8 mouse cellular contexts compared by ENCODE assay signal in genomic region chr14:31656857-31657645, GRCm38 (mm10). TPM values are rescaled to one million over a fixed set of nuclear protein-coding genes. Genes with fewer than 3 reads are reported as not detected.
DNase-seq lines count a peak whose midpoint lies in the region; ATAC-seq and TF ChIP-seq lines count a peak whose summit lies in the region.

No protein-coding gene starts in this region.

- no peaks in the 10 kb centered on the region for H3K27me3 ChIP-seq in midbrain, embryonic 10.5 days (ENCODE audit: low read depth, poor library complexity, severe bottlenecking)
- H3K27me3 ChIP-seq in midbrain, embryonic 16.5 days (ENCODE audit: control insufficient read depth, insufficient read depth, low read depth, low read length), result no peaks in the 10 kb centered on the region
- H3K27me3 ChIP-seq in embryonic facial prominence, embryonic 10.5 days (replicated peaks; ENCODE audit: low read depth, poor library complexity, severe bottlenecking), result no peaks in the 10 kb centered on the region
- H3K27me3 ChIP-seq in heart, postnatal 0 days (ENCODE audit: control insufficient read depth, insufficient read depth, low read length), result no peaks in the 10 kb centered on the region
- no peaks in the 10 kb centered on the region for H3K27me3 ChIP-seq in midbrain, embryonic 13.5 days

- intact Hi-C loops in left cerebral cortex, postnatal 10 days (cut with DNase I), result loop anchor here (1.0 to 10.0 kb wide), 3 partner anchors 133 to 420 kb away; no protein-coding TSS in a partner anchor

- H3K4me1 ChIP-seq in midbrain, embryonic 10.5 days, result peaks cover 18% of the 10 kb centered on the region
- H3K4me1 ChIP-seq in midbrain, embryonic 16.5 days (ENCODE audit: control insufficient read depth, insufficient read depth, low read length), result peaks cover 2% of the 10 kb centered on the region; the same call in 1 of the 2 replicates
- peaks cover 43% of the 10 kb centered on the region for H3K4me1 ChIP-seq in embryonic facial prominence, embryonic 10.5 days
- H3K4me1 ChIP-seq in heart, postnatal 0 days (ENCODE audit: control insufficient read depth, insufficient read depth), result peaks cover 37% of the 10 kb centered on the region
- peaks cover 15% of the 10 kb centered on the region for H3K4me1 ChIP-seq in midbrain, embryonic 13.5 days (replicated peaks)

- H3K4me3 ChIP-seq in midbrain, embryonic 10.5 days, result no peak overlapping the region
- H3K4me3 ChIP-seq in midbrain, embryonic 16.5 days (ENCODE audit: low read depth, low read length), result no peak overlapping the region
- no peak overlapping the region for H3K4me3 ChIP-seq in embryonic facial prominence, embryonic 10.5 days
- no peak overlapping the region for H3K4me3 ChIP-seq in heart, postnatal 0 days (ENCODE audit: low read depth, low read length)
- H3K4me3 ChIP-seq in midbrain, embryonic 13.5 days (replicated peaks), result no peak overlapping the region

- peak; percentile 64 for DNase-seq in midbrain, embryonic 10.5 days (ENCODE audit: low spot score)
- DNase-seq in adrenal gland, adult 2 months, result peak; percentile 66
- DNase-seq in embryonic facial prominence, embryonic 10.5 days (ENCODE audit: low spot score), result peak; percentile 75
- DNase-seq in heart, postnatal 0 days (ENCODE audit: low spot score), result peak; percentile 75
- peak; percentile 73 for DNase-seq in left cerebral cortex, postnatal 10 days (ENCODE audit: extremely low spot score in 1 of 2, low spot score in 2 of 2)
- DNase-seq in testis, postnatal 10 days (ENCODE audit: low spot score), result peak; percentile 83

- no peak overlapping the region for H3K27ac ChIP-seq in midbrain, embryonic 10.5 days (replicated peaks)
- no peak overlapping the region for H3K27ac ChIP-seq in midbrain, embryonic 16.5 days (ENCODE audit: low read length)
- H3K27ac ChIP-seq in embryonic facial prominence, embryonic 10.5 days (replicated peaks), result peak overlapping the region; percentile 63; the same call in 1 of the 2 replicates
- peak overlapping the region; percentile 92 for H3K27ac ChIP-seq in heart, postnatal 0 days (ENCODE audit: low read depth)
- H3K27ac ChIP-seq in midbrain, embryonic 13.5 days, result no peak overlapping the region

- WGBS in midbrain, embryonic 10.5 days, result 50% methylated on average over 5 of the region's 5 CpGs
- 42% methylated on average over 5 of the region's 5 CpGs for WGBS in midbrain, embryonic 16.5 days
- 45% methylated on average over 5 of the region's 5 CpGs for WGBS in embryonic facial prominence, embryonic 10.5 days
- 21% methylated on average over 5 of the region's 5 CpGs for WGBS in heart, postnatal 0 days
- 45% methylated on average over 5 of the region's 5 CpGs for WGBS in midbrain, embryonic 13.5 days

- no peak overlapping the region for H3K4me2 ChIP-seq in midbrain, embryonic 16.5 days (ENCODE audit: low read length)
- peak overlapping the region; percentile 39 for H3K4me2 ChIP-seq in heart, postnatal 0 days (ENCODE audit: low read depth, low read length)
- no peak overlapping the region for H3K4me2 ChIP-seq in midbrain, embryonic 13.5 days (replicated peaks)

- peak; percentile 89 for TF ChIP-seq CTCF in heart, postnatal 0 days (IDR thresholded peaks at IDR 0.05; ENCODE audit: low read depth)

- no peak overlapping the region for H3K9ac ChIP-seq in midbrain, embryonic 16.5 days (ENCODE audit: low read depth, low read length)
- no peak overlapping the region for H3K9ac ChIP-seq in heart, postnatal 0 days (replicated peaks; ENCODE audit: low read depth, low read length)
- H3K9ac ChIP-seq in midbrain, embryonic 13.5 days (replicated peaks), result no peak overlapping the region

- ATAC-seq in midbrain, embryonic 16.5 days, result no peak
- ATAC-seq in heart, postnatal 0 days (ENCODE audit: insufficient read depth, low read depth), result no peak
- ATAC-seq in midbrain, embryonic 13.5 days, result peak; percentile 40; the same call in 1 of the 2 replicates

- no peak for TF ChIP-seq EP300 in heart, postnatal 0 days (IDR thresholded peaks at IDR 0.05; ENCODE audit: low read depth)

- no peaks in the 10 kb centered on the region for H3K36me3 ChIP-seq in midbrain, embryonic 10.5 days
- H3K36me3 ChIP-seq in midbrain, embryonic 16.5 days (ENCODE audit: control insufficient read depth, insufficient read depth, low read length), result no peaks in the 10 kb centered on the region
- H3K36me3 ChIP-seq in embryonic facial prominence, embryonic 10.5 days (replicated peaks), result no peaks in the 10 kb centered on the region
- no peaks in the 10 kb centered on the region for H3K36me3 ChIP-seq in heart, postnatal 0 days (replicated peaks; ENCODE audit: control insufficient read depth, insufficient read depth, low read length)
- no peaks in the 10 kb centered on the region for H3K36me3 ChIP-seq in midbrain, embryonic 13.5 days

- H3K9me3 ChIP-seq in midbrain, embryonic 10.5 days (replicated peaks), result no peaks in the 10 kb centered on the region
- H3K9me3 ChIP-seq in midbrain, embryonic 16.5 days (replicated peaks; ENCODE audit: control insufficient read depth, low read length, poor library complexity, severe bottlenecking), result no peaks in the 10 kb centered on the region
- H3K9me3 ChIP-seq in embryonic facial prominence, embryonic 10.5 days, result no peaks in the 10 kb centered on the region
- no peaks in the 10 kb centered on the region for H3K9me3 ChIP-seq in heart, postnatal 0 days (replicated peaks; ENCODE audit: control insufficient read depth, low read length)
- H3K9me3 ChIP-seq in midbrain, embryonic 13.5 days, result no peaks in the 10 kb centered on the region

RNA-seq across cellular contexts. Expression of gene Hacl1, which starts 16.0 kb away (rescaled TPM):
- polyA plus RNA-seq in midbrain, embryonic 10.5 days (2016; fragmentation: Nextera tagmentation; extraction: Ambion mirVana), result 7.2 and 9.5 TPM in 2 replicates
- 8.6 and 10.6 TPM in 2 replicates for polyA plus RNA-seq in midbrain, embryonic 16.5 days (2015; fragmentation: Nextera tagmentation; extraction: Ambion mirVana)
- 10 to 100 TPM; 38.9 to 67.1 TPM for total RNA-seq in adrenal gland, adult 2 months (2021)
- polyA plus RNA-seq in adrenal gland, adult 2 months (2012; rRNA removed), result 10.8 and 15.2 TPM in 2 replicates
- 7.8 and 8.2 TPM in 2 replicates for polyA plus RNA-seq in embryonic facial prominence, embryonic 10.5 days (2016; fragmentation: Nextera tagmentation; extraction: Ambion mirVana)
- 22.4 and 25.5 TPM in 2 replicates for total RNA-seq in heart, postnatal 0 days (2014; rRNA removed; ENCODE audit: low replicate concordance)
- 9.2 and 12.2 TPM in 2 replicates for polyA plus RNA-seq in heart, postnatal 0 days (2015; fragmentation: Nextera tagmentation; extraction: Ambion mirVana)
- total RNA-seq in left cerebral cortex, postnatal 10 days (2021), result 1 to 10 TPM; 6.4 to 7.8 TPM
- polyA plus RNA-seq in midbrain, embryonic 13.5 days (2015; fragmentation: Nextera tagmentation; extraction: Ambion mirVana), result 7.5 and 8.6 TPM in 2 replicates

RNA-seq across cellular contexts. Expression of gene Btd, which starts 16.2 kb away (rescaled TPM):
- polyA plus RNA-seq in midbrain, embryonic 10.5 days (2016; fragmentation: Nextera tagmentation; extraction: Ambion mirVana), result 15.5 and 16.4 TPM in 2 replicates
- 15.0 and 17.2 TPM in 2 replicates for polyA plus RNA-seq in midbrain, embryonic 16.5 days (2015; fragmentation: Nextera tagmentation; extraction: Ambion mirVana)
- total RNA-seq in adrenal gland, adult 2 months (2021), result 10 to 100 TPM; 55.6 to 63.4 TPM
- polyA plus RNA-seq in adrenal gland, adult 2 months (2012; rRNA removed), result 45.8 and 46.2 TPM in 2 replicates
- polyA plus RNA-seq in embryonic facial prominence, embryonic 10.5 days (2016; fragmentation: Nextera tagmentation; extraction: Ambion mirVana), result 14.8 and 15.2 TPM in 2 replicates
- total RNA-seq in heart, postnatal 0 days (2014; rRNA removed; ENCODE audit: low replicate concordance), result 29.0 and 43.1 TPM in 2 replicates
- polyA plus RNA-seq in heart, postnatal 0 days (2015; fragmentation: Nextera tagmentation; extraction: Ambion mirVana), result 14.6 and 15.0 TPM in 2 replicates
- total RNA-seq in left cerebral cortex, postnatal 10 days (2021), result 1 to 10 TPM; 7.4 to 9.9 TPM
- 13.6 and 14.8 TPM in 2 replicates for polyA plus RNA-seq in midbrain, embryonic 13.5 days (2015; fragmentation: Nextera tagmentation; extraction: Ambion mirVana)

RNA-seq across cellular contexts. Expression of gene Gm49387, which starts 16.4 kb away (rescaled TPM):
- 0.12 and 1.4 TPM in 2 replicates for polyA plus RNA-seq in midbrain, embryonic 10.5 days (2016; fragmentation: Nextera tagmentation; extraction: Ambion mirVana)
- not detected in 2 replicates for polyA plus RNA-seq in midbrain, embryonic 16.5 days (2015; fragmentation: Nextera tagmentation; extraction: Ambion mirVana)
- total RNA-seq in adrenal gland, adult 2 months (2021), result 1 to 10 TPM in 1 of 2 experiments, not detected in 1; 2.3 TPM
- 1.9 TPM in 1 of 2 replicates, not detected in the other for polyA plus RNA-seq in adrenal gland, adult 2 months (2012; rRNA removed)
- polyA plus RNA-seq in embryonic facial prominence, embryonic 10.5 days (2016; fragmentation: Nextera tagmentation; extraction: Ambion mirVana), result 0.39 and 0.48 TPM in 2 replicates
- not detected in 2 replicates for total RNA-seq in heart, postnatal 0 days (2014; rRNA removed; ENCODE audit: low replicate concordance)
- polyA plus RNA-seq in heart, postnatal 0 days (2015; fragmentation: Nextera tagmentation; extraction: Ambion mirVana), result 1.7 and 1.9 TPM in 2 replicates
- total RNA-seq in left cerebral cortex, postnatal 10 days (2021), result under 1 TPM in 1 of 2 experiments, not detected in 1; 0.79 TPM
- polyA plus RNA-seq in midbrain, embryonic 13.5 days (2015; fragmentation: Nextera tagmentation; extraction: Ambion mirVana), result not detected in 2 replicates

Comparison
In these comparisons a context has a peak if more than half of its experiments do, and no peak if none do; other contexts are left out.
1. H3K27ac ChIP-seq: peak in embryonic facial prominence, embryonic 10.5 days (single experiment) and heart, postnatal 0 days (single experiment); none in midbrain, embryonic 10.5 days (single experiment), midbrain, embryonic 16.5 days (single experiment) and midbrain, embryonic 13.5 days (single experiment).
2. Peak in every context shown above with its lines, with median percentiles within 50 percentile points of each other: DNase-seq.